Comparison of ENCODE assay signal across 7 mouse cellular contexts in the genomic region with DNA sequence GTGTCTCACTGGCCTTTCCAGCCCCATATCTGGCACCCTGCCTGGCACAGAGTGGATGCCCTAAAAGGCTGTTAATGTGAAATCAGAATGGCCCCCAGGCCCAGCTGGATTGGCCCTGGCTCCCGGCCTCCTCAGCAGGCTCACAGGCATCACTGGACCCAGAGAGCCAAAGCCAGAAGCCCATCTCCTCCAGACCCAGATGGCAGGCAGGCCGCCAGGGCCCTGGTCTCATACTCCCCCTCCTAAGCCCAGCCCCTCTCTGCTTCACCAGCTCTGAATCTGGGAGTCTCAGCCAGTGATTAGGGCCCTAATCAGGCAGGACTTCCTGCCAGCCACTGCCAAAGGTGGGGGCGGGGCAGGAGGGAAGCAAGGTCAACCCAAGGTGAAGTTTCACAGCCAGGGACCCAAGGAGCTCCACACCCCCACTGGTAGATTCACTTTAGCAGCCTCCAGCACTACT.
A peak's percentile ranks its signal among the peaks of the same experiment; 100 is the strongest.
DNase-seq lines count a peak whose midpoint lies in the region; ATAC-seq and TF ChIP-seq lines count a peak whose summit lies in the region.

No protein-coding gene starts in this region.

- peaks cover 30% of the 10 kb centered on the region for H3K4me1 ChIP-seq in embryonic facial prominence, embryonic 11.5 days (ENCODE audit: control insufficient read depth, insufficient read depth, low read length)
- H3K4me1 ChIP-seq in heart, postnatal 0 days (ENCODE audit: control insufficient read depth, insufficient read depth) = peaks cover 97% of the 10 kb centered on the region
- H3K4me1 ChIP-seq in midbrain, embryonic 10.5 days = peaks cover 39% of the 10 kb centered on the region

- peak; percentile 49 for ATAC-seq in embryonic facial prominence, embryonic 11.5 days (replicated peaks; ENCODE audit: insufficient number of reproducible peaks, low FRiP score, low TSS enrichment, low read depth)
- peak; percentile 66 for ATAC-seq in heart, postnatal 0 days (ENCODE audit: insufficient read depth, low read depth)

- H3K9me3 ChIP-seq in embryonic facial prominence, embryonic 11.5 days (replicated peaks; ENCODE audit: control insufficient read depth, low read length) = no peaks in the 10 kb centered on the region
- H3K9me3 ChIP-seq in heart, postnatal 0 days (replicated peaks; ENCODE audit: control insufficient read depth, low read length) = no peaks in the 10 kb centered on the region
- H3K9me3 ChIP-seq in midbrain, embryonic 10.5 days (replicated peaks) = no peaks in the 10 kb centered on the region

- WGBS in embryonic facial prominence, embryonic 11.5 days = 27% methylated on average over 3 of the region's 3 CpGs
- 7% methylated on average over 3 of the region's 3 CpGs for WGBS in heart, postnatal 0 days
- WGBS in midbrain, embryonic 10.5 days = 30% methylated on average over 3 of the region's 3 CpGs

- TF ChIP-seq CTCF in heart, postnatal 0 days (IDR thresholded peaks at IDR 0.05; ENCODE audit: low read depth) = no peak

- H3K27ac ChIP-seq in embryonic facial prominence, embryonic 11.5 days (replicated peaks; ENCODE audit: low read depth, low read length) = peak overlapping the region; percentile 37
- peak overlapping the region; percentile 94 for H3K27ac ChIP-seq in heart, postnatal 0 days (ENCODE audit: low read depth)
- H3K27ac ChIP-seq in midbrain, embryonic 10.5 days (replicated peaks) = peak overlapping the region; percentile 38; the same call in 1 of the 2 replicates

- no peaks in the 10 kb centered on the region for H3K27me3 ChIP-seq in embryonic facial prominence, embryonic 11.5 days (ENCODE audit: control insufficient read depth, insufficient read depth, low read length)
- no peaks in the 10 kb centered on the region for H3K27me3 ChIP-seq in heart, postnatal 0 days (ENCODE audit: control insufficient read depth, insufficient read depth, low read length)
- peaks cover 19% of the 10 kb centered on the region for H3K27me3 ChIP-seq in midbrain, embryonic 10.5 days (ENCODE audit: low read depth, poor library complexity, severe bottlenecking)

- TF ChIP-seq EP300 in heart, postnatal 0 days (IDR thresholded peaks at IDR 0.05; ENCODE audit: low read depth) = peak; percentile 99

- no peak overlapping the region; the same call in 1 of the 2 replicates for H3K9ac ChIP-seq in embryonic facial prominence, embryonic 11.5 days (replicated peaks; ENCODE audit: low read length)
- peak overlapping the region; percentile 31 for H3K9ac ChIP-seq in heart, postnatal 0 days (replicated peaks; ENCODE audit: low read depth, low read length)

- H3K4me2 ChIP-seq in embryonic facial prominence, embryonic 11.5 days (ENCODE audit: low read depth, low read length) = no peak overlapping the region
- peak overlapping the region; percentile 22 for H3K4me2 ChIP-seq in heart, postnatal 0 days (ENCODE audit: low read depth, low read length)

- no peak overlapping the region for H3K4me3 ChIP-seq in embryonic facial prominence, embryonic 11.5 days (ENCODE audit: low read depth, low read length)
- no peak overlapping the region for H3K4me3 ChIP-seq in heart, postnatal 0 days (ENCODE audit: low read depth, low read length)
- no peak overlapping the region for H3K4me3 ChIP-seq in midbrain, embryonic 10.5 days

- DNase-seq in adrenal gland, adult 18-20 months (ENCODE audit: low spot score in 2 of 2) = peak; percentile 59 to 61
- DNase-seq in embryonic facial prominence, embryonic 11.5 days (ENCODE audit: low spot score) = peak; percentile 79
- peak; percentile 73 for DNase-seq in heart, postnatal 0 days (ENCODE audit: low spot score)
- DNase-seq in kidney, postnatal 25 days = peak; percentile 91 to 94
- no peak for DNase-seq in midbrain, embryonic 10.5 days (ENCODE audit: low spot score)
- DNase-seq in left cerebral cortex, adult 18-20 months (ENCODE audit: low spot score in 2 of 2) = no peak
- no peak for DNase-seq in thymus, adult 18-20 months

- no peaks in the 10 kb centered on the region for H3K36me3 ChIP-seq in embryonic facial prominence, embryonic 11.5 days (replicated peaks; ENCODE audit: control insufficient read depth, insufficient read depth, low read depth, low read length)
- H3K36me3 ChIP-seq in heart, postnatal 0 days (replicated peaks; ENCODE audit: control insufficient read depth, insufficient read depth, low read length) = 0 out of 2 replicates have a peak, but pooled peaks cover 9% of the 10 kb centered on the region
- H3K36me3 ChIP-seq in midbrain, embryonic 10.5 days = no peaks in the 10 kb centered on the region

Comparison
In these comparisons a context has a peak if more than half of its experiments do, and no peak if none do; other contexts are left out.
1. DNase-seq: peak in adrenal gland, adult 18-20 months (2 of 2), embryonic facial prominence, embryonic 11.5 days (single experiment), heart, postnatal 0 days (single experiment) and kidney, postnatal 25 days (2 of 2); none in midbrain, embryonic 10.5 days (single experiment), left cerebral cortex, adult 18-20 months (0 of 2) and thymus, adult 18-20 months (0 of 2).
2. H3K27ac ChIP-seq: peak in every context shown above with its lines; median percentile 94 in heart, postnatal 0 days; 38 in midbrain, embryonic 10.5 days; 37 in embryonic facial prominence, embryonic 11.5 days.